Mouse (Mus musculus) left cerebral cortex, postnatal 4 days (tissue): Measurements from ENCODE around the gene 1700069L16Rik. TPM values are rescaled to one million over a fixed set of nuclear protein-coding genes. Genes with fewer than 3 reads are reported as not detected.

Experiments used
- DNase-seq: peaks from one replicate; pipeline ENCODE4 v3.0.0-alpha.2; 2022
- intact Hi-C: fragments of 180-260 bp; cut with DNase I; formaldehyde crosslinking; loops from one replicate; pipeline ENCODE4 v1.15.1; 2025
- total RNA-seq, 2 experiments: library from RNA; stranded (reverse); gene quantifications; 2 replicates each; pipeline ENCODE4 v1.2.3; 2021

The 1700069L16Rik gene
- total RNA-seq, 2 experiments from 2014 or later, result not detected

DNA sequence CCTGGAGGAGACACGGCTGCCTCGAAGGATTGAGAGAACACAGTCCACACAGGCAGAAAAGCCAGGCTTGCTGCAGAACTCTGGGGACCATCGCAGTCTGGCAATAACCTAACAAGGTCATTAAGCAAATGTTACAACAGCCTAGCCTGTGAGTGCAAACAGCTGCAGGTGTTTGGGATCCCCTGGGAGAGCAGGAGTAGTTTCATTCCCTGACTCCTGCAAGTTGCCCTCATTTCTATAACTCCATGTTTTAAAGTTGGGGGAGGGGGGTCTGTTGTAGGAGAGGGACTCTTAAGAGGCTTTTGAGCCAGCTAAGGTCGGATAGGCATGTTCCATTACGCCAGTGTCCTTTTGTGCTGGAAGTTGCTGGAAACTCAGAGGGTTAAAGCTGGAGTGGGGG is 30.2 kb downstream of the 1700069L16Rik start:
- DNase-seq, result no peak
- intact Hi-C loops, result no loop called here

DNA sequence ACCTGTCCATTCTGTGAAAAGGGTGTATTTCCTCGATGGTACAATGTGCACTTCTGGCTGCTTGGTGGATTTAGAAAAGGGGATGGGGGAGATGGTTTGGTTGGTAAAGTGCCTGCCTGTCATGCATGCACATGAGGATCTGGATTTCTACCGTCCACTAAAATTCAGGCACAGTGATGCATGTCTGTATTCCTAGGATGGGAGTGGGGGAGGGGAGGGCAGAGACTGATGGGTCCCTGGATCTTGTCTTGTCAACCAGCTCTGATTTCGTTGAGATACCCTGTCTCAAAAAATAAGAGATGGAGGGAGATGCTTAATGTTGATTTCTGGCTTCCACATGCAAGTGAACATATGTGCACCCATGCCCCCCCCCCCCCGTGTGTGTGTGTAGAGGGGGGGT is 30.6 kb downstream of the 1700069L16Rik start:
- intact Hi-C loops, result no loop called here
- no peak for DNase-seq

DNA sequence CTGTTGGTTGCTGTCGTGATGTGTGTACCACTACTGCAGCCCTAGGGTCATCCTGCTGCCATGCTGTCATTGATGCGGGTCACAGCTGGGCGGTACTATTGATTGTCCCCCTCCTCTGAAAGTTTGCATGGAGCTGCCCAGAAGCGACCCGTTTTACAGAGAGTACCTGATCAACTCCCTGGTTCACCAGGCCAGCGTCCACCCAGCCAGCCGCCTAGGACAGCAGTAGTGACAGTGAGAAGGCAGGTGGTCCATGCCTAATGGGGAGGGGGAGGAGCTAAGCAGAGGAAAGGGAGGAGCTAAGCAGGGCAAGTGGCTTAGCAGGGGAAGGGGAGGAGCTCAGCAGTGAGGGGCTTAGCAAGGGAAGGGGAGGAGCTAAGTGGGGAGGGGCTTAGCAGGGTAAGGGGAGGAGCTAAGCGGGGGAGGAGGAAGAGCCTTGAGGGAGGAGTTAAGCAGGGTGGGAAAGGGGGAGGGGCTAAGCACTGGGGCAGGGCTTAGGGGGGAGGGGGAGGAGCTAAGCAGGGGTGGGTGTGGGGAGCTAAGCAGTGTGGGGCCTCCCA is 31.3 kb downstream of the 1700069L16Rik start:
- intact Hi-C loops, result no loop called here
- no peak for DNase-seq

DNA sequence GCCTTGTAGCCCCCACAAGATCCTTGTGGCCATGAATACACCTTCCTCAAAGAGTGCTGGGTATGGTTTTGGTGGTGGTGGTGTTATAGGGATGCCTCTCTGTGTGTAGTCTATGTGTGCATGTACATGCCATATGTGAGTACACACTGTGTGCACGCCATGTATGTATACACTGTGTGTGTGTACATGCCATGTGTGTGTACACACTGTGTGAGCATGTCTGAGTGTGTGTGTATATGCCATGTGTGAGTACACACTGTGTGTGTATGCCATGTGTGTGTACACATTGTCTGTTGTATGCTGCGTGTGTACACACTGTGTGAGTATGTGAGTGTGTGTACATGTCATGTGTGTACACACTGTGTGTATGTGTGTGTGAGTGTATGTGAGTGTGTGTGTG is 33.7 kb downstream of the 1700069L16Rik start:
- no peak for DNase-seq
- intact Hi-C loops, result no loop called here

DNA sequence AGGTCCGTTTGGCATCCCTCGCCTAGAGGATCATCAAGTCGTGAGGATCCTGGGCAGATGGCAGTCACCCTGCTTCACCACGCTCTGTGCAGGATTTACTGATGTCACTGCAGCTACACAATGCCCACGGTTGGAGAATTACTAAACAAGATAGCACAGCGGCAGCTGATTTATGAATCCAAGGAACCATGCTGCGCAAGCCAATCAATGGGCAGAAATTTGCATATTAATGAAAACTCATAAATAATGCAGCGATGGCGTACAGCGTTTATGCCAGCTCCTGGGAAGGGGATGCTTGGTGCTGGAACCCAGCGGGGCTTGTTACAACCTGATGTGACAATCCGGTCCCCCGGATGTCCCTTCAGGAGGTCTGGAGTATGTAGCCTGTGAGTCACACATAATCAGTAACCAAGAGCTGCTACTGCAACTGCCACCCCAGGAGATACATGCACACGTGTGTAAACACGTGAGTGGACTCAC is 34.5 kb downstream of the 1700069L16Rik start:
- intact Hi-C loops, result no loop called here
- DNase-seq, result peak; percentile 67

DNA sequence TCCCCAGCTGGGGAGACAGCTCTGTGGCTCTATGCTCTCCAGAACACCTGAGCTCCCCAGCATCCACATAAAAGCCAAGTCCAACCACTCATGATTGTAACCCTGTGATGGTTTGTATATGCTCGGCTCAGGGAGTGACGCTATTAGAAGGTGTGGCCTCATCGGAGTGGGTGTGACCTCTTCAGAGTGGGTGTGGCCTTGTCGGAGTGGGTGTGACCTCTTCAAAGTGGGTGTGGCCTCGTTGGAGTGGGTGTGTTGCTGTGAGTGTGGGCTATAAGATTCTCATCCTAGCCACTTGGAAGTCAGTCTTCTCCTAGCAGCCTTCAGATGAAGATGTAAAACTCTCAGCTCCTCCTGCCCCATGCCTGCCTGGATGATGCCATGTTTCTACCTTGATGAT is 37.1 kb downstream of the 1700069L16Rik start:
- intact Hi-C loops, result no loop called here
- DNase-seq, result no peak

DNA sequence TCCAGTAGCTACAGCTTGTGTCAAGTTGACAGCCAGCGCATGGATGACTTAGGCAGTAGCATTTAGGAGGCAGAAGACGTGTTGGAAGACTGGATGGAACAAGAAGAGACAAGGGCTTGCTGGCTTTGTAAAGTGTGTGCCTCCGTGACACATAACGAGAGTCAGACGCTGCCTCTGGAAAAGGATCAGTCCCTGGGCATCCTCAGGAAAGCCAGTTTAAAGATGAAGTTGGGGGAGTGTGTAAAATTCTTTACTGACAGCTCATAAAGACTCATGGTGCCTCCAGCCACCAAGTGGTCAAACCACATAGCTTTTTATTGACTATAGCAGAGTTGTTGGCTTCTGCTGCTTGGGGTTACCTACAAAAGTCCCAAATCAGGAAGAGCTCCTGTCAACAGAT is 39.1 kb downstream of the 1700069L16Rik start:
- intact Hi-C loops, result no loop called here
- no peak for DNase-seq

DNA sequence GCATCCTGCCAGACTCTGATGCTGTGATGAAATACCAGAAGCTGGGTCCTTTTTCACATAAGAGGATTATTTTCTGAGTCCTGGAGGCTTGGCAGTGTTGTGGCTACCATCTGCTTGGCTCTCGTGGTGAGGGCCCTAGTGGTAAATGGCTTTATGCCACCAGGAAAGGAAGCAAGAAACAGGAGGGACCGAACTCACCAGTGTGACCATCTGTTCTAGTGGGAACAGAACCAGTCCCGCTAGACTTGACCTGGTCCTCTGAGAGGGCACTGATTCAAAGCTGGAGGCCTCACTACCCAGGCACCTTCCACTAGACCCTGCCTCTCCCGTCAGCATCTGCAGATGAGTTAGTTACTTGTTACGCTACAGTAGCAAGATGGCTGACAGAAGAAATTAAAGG is 41.3 kb downstream of the 1700069L16Rik start:
- intact Hi-C loops, result no loop called here
- peak; percentile 48 for DNase-seq

DNA sequence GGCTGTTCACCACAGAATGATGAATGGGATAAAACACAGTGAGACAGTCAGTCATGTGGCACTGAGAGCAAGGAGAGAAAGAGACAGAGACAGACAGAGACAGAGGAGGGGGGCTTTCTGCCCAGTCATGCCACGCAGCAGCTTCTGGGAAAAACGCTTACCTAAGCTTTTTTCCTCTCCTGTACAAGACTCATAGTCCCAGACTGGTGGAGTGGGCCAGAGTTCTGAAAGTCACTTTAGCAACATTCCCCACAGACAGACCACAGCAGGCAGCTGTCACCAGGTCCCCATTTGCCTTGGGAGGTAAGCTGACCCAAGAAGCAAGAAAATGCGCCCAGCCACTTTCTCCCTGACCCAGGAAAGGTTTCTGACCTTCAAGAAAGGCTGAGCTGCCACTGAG is 42.1 kb downstream of the 1700069L16Rik start:
- intact Hi-C loops, result no loop called here
- DNase-seq, result no peak

DNA sequence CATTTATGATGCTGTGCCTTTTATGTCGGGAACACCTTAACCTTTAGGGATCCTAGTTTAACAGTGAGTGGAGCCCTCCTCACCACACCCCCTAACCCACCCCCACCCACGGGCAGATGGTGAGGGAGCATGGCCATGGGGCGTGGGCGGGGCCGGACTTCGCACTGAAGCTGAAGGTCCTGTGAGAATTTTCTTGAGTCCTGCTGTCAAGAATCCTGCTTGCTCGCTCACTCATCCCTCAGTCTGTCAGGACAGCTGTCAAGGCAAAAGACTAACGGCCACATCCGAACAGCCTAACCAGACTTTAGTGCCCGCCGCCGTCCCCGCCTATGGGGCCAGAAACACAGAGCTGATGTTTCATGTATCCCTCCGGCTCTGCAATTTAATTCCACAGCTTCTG is 43.4 kb downstream of the 1700069L16Rik start:
- intact Hi-C loops, result no loop called here
- DNase-seq, result no peak

DNA sequence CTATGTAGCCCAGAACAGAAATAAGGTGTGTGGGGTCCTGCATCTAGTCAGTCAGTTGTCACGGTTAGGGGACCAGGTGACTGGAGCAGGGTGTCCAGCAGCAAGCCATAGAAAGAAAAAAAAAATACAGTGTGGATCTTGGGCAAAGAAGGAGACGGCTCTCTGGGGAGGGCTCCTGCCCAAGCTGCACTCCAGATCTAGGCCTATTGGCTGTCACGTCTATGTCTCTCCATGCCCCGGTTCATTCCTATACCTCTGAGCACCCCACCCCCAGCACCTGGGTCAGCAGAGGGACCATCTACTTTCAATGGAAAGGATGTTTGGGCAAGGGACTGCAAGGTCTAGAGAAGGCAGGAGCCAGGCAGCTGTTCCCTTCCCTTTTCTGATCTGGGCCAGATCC is 45.1 kb downstream of the 1700069L16Rik start:
- DNase-seq, result no peak
- intact Hi-C loops, result no loop called here

DNA sequence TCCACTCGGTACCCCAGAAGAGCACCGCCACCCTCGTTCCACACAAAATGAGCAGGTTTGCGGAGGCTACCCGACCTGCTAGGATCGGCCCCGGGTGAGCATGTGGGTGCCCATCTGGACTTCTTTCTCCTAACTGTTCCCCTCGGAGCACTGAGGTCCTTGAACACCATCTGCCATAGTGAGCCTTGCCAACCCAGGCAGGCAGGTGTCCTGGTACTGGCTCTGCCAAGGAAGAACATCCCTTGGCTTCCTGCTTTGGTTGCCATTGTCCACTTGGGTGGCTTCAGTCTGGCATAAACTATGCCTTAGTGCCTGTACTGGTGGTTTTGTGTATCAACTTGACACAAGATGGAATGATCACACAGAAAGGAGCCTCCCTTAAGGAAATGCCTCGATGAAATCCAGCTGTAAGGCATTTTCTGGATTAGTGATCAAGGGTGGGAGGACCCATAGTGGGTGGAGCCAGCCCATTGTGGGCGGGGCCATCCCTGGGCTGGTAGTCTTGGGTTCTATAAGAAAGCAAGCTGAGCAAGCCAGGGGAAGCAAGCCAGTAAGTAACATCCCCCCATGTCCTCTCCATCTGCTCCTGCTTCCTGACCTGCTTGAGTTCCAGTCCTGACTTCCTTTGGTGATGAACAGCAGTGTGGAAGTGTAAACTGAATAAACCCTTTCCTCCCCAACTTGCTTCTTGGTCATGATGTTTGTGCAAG is 45.7 kb downstream of the 1700069L16Rik start:
- intact Hi-C loops, result no loop called here
- peak; percentile 93 for DNase-seq

DNA sequence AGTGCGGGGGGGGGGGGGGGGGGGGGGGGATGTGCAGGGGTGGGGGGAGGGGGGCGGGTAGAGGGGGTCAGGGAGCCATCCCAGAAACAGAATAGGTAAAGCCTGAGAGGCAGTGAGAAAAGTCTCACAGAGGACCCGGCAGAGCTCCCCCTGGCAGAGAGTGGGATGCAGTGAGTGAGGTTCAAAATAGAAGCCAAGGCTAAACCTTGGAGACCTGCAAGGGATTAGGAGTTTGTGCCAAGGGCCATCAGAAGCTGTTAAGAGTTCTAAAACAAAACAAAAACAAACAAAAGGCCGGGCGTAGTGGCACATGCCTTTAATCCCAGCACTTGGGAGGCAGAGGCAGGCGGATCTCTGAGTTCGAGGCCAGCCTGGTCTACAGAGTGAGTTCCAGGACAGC is 47.0 kb downstream of the 1700069L16Rik start:
- intact Hi-C loops, result no loop called here

DNA sequence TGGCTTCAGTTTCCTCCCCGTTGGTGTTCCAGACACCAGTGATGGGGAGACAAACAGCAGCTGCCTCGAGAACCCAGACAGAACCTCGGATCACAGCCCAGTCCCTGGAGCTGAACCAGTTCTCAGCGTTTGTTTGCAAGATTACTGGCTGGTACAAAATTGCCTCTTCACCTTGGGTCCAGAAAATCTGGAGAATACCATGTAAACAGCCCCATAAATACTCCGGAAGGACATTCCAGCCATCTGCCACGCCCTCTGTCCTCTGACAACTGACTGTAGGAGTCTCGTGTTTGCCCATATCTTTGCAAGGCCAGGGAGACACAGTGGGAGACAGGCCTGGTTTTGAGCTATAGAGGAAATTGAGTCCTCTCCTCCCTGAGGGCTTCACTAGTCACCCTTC is 49.7 kb downstream of the 1700069L16Rik start:
- intact Hi-C loops, result no loop called here
- no peak for DNase-seq

More for the DNA sequence above, 47.0 kb downstream of the 1700069L16Rik start:
- no peak for DNase-seq

DNA sequence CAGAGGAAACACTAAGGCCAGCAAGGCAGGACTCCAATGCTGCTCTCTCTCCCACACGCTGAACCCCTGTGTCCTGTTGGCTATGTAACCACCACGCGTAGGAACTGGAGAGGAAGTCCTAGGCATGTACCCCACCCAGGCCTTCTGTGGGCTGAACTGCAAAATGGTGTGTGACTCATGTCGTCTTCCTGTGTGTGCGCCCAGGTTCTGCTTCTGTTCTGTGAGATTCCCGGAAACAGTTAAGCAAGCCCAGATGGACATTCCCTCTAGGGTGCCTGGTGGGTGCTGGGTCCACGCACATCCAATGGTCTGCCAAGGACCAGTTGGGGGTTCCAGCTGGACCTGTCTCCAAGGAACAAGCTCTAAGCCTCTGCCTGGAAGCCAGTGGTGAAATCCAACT is 52.1 kb downstream of the 1700069L16Rik start:
- DNase-seq, result no peak
- intact Hi-C loops, result no loop called here

DNA sequence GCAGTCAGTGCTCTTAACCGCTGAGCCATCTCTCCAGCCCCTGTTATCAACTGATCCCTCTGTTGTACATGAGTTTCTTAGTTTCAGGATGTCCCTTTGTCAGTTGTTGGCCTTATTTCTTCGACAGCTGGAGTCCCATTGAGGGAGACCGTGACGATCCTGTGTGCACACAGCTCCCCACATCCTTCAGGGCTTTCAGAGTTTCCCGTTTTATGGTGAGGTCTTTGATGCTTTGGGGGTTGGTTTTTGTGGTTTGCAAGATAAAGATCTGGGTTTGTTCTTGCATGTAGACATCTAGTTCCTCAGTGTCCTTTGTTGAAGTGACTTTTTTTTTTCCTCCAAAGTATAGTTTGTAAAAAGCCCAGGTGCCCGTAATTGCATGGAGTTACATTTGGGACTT is 54.0 kb downstream of the 1700069L16Rik start:
- DNase-seq, result no peak
- intact Hi-C loops, result no loop called here

DNA sequence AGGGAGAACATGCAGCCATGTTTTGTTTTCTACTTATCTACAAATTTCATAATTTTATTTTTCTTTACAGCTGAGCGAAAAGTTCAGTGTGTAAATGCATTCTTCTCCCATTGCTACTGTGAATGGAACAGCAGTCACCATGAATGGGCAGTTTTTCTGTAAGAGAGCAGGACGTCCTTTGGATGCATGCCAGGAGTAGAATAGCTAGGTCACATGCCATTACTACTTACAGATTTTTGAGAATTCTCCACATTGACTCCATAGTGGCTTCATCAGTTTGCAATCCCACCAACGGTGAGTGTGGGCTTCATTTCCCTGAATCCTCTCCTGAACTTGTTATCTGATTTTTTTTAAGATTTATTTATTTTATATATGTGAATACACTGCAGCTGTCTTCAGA is 54.5 kb downstream of the 1700069L16Rik start:
- intact Hi-C loops, result no loop called here
- no peak for DNase-seq

DNA sequence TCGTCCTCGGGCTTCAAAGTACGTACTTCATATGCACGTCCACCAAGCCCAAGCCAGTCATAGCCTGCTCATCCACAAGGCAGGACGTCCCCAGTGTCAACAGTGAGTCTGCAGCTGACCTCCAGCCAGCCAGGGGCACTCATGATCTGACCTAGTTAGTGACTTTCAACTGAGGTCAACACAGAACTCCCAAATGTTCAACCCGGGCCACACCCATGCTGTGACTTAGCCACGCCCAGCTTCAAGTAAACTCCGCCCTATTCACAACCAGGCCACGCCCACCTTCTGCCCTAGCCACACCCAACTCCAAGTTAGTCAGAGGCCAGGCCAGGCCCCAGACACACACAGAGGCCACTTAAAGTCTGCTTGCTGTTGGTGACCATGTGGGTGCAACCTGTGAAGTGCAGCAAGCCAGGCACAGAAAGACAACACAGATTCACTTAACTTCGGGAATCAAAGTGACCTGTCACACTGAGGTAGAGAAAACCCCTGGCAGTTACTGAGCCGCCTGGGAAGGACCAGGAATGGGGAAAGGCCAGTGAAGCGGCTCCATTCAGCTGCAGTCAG is 59.9 kb downstream of the 1700069L16Rik start:
- DNase-seq, result no peak
- intact Hi-C loops, result no loop called here

DNA sequence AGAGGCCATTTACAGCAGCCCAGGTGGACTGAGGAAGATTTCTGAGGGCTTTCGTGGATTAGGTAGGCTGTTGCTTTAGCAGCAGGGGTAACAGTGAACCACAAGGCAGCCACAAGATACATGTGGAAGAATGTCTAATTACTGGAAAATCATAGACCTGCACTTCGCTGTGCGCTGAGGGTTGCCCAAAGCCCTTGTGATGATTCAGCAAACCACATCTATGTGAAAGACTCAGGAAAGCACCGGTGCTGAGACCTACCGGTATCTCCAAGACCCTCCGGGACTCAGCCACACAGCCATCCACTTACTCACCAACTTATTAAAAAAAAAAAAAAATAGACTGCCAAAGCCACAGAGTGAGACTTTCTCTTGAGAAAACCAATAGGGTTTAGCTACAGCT is 60.4 kb downstream of the 1700069L16Rik start:
- intact Hi-C loops, result no loop called here
- DNase-seq, result no peak

DNA sequence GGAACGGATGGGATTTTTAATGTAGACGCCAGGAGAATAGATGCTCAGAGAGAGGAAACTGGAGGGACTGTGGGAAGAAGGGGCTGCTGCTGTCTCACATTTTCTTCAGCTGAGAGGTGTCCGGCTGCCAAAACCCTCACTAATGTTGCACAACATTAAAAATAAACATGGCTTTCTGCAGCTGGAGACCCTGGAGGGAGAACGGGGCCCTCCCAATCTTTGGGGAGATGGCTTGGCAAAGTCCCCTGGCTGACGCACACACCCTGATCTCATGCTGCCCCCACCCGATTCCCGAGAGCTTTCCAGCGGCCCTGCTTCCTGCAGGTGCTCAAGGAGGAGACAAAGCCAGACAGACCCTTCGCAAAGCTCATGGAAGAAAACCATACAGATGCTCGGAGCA is 63.7 kb downstream of the 1700069L16Rik start:
- intact Hi-C loops, result no loop called here
- no peak for DNase-seq

DNA sequence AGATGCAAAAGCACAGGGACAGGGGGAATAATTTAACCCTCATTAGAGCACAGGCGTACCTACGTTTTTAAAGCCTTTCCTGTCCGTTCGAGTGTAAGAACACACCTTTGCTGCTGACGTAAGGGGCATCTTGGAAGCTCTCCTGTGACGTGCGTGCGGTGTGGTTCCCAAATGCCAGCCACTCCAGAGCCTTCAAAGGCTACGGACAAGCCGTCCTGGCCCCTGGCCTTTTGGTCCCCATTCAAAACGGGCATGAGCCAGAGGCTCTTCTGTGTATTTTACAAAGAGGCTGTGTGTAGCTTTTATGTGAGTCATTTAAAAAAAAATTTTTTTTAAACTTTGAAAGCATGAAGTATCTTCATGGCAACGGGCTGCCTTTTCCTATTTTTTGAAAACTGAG is 69.8 kb downstream of the 1700069L16Rik start:
- DNase-seq, result no peak
- intact Hi-C loops, result no loop called here

DNA sequence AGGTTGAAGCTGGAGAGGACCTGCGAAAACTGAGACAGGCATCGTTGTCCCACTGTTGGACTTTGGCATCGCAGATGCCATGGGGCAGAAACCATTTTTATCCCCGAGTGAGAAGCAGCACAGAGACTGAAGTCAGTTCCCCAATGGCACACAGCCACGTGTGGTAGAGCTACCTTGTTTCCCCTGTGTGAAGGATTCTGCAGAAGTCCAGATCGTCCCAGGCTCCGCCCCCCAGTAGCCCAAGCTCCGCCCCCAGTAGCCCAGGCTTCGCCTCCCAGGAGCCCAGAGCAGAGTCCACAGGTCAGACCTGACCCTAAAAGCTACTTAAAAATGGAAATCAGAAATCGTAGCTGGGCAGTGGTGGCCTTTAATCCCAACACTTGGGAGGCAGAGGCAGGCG is 70.4 kb downstream of the 1700069L16Rik start:
- no peak for DNase-seq
- intact Hi-C loops, result no loop called here
